Mouse (Mus musculus) embryo, embryonic 11.5 days (tissue): ENCODE data around the gene Grk5.
"Not testable (repeated sequence)": the region's sequence is repeated elsewhere in the genome, so short reads cannot be mapped to it uniquely, and the experiment has no call there.

Source experiments
- DNase-seq: peaks from one replicate; pipeline ENCODE4 v3.0.0-alpha.2; 2012; ENCODE audit warnings: low read depth, low spot score

Gene Grk5

DNA sequence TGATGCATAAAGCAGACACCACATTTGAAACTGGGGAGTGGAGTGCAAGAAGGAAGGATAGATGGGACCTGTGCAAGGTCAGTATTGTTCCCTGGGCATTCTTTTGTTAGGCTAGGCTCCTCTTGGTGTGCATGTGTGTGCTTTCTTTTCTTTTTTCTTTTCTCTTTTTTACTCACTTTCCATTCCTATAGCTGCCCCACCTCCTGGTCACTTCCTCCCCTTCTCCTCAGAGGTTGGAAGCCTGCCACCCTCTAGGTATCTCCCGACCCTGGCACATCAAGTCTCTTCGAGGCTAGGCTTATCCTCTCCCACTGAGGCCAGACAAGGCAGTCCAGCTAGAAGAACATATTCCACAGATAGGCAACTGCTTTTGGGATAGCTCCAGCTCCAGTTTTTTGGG lies 22.1 kb downstream of the Grk5 start:
- DNase-seq, result no peak

- no peak for DNase-seq
These were observed 25.7 kb downstream of the Grk5 start for GRCm38 (mm10) chr19:60915236-60915635.

DNA sequence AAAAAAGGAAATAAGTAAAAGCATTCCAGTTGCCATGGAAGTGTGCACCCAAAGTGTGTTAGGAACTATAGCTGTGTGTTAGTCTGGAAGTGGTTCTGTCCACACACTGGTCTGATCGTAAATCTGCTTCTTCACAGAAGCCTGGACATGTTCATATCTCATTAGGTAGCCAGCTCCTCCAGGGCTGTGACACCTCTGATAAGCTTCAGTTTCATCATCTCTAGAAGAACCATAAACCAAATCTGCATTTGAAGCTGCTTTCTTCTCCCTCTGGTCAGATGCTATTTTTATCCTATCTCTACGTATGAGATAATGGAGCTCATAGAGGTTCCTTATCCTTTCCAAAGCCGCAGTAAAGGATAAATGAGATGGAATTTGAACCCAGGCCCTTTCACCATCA lies 26.3 kb downstream of the Grk5 start:
- no peak for DNase-seq

DNA sequence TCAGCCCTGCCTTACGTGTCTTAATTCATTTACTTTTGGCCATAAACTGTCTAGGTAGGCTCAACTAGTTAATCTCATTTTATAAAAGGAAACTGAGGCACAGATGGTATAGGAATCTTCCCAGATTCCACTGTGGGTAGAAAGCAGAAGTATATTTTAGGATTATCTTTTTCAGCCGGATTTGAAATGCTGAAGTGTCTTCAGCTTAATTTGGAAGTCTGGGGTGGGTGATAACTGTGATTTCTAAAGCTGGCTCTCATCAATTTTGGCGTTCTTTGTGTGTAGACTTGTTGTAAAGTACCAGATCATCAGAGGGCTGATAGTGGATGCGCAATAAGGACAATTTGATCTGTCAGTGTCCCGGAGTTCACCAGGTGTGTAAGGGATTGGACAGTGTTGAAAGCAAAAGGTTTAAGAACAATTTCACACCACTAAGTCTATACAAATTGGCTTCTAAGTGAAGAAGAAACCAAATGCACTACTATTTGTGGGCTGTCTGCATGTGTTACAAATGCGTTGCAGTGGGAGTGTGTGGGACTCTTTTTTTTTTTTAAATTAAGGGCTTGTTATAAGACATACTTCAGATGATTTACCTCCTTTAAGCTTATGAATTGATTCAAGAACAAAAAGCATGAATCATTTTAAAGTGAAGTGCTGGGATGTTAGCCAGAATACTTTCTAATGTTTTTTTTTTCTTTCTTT lies 27.5 kb downstream of the Grk5 start:
- DNase-seq, result no peak

DNA sequence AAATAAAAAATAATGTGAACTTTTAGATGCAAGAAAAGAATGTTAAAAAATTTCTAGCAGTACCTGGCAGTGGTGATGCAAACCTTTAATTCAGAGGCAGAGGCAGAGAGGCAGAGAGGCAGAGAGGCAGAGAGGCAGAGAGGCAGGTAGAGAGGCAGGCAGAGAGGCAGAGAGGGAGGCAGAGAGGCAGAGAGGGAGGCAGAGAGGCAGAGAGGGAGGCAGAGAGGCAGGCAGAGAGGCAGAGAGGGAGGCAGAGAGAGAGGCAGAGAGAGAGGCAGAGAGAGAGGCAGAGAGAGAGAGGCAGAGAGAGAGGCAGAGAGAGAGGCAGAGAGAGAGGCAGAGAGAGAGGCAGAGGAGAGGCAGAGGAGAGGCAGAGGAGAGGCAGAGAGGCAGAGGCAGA lies 35.0 kb downstream of the Grk5 start:
- not testable (repeated sequence) for DNase-seq

GRCm38 (mm10) chr19:60935001-60935400 lies 45.5 kb downstream of the Grk5 start:
- DNase-seq, result no peak

DNA sequence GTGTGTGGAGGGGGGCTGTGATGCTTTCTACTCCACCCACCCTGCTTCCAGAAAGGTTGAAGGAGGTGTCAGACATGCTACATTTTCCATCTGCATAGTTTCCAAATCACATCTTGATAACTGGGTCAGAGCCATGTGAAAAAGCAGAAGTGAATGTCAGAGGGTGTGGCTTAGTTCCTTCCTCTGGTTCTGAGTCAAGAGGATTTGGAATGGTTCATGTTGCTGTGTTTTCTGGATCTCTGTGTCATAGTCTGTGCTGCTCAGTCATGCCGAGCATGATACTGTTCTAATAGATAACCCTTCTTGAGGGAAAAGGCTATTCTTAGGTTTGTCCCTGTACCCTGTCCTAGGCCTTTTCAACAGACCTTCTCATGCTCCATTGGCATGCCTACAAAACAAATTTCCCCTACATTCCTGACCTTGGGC lies 50.4 kb downstream of the Grk5 start:
- DNase-seq, result no peak

GRCm38 (mm10) chr19:60940866-60941265 lies 51.3 kb downstream of the Grk5 start:
- DNase-seq, result no peak

- DNase-seq, result no peak
These were observed 56.3 kb downstream of the Grk5 start for GRCm38 (mm10) chr19:60945801-60946311.

DNA sequence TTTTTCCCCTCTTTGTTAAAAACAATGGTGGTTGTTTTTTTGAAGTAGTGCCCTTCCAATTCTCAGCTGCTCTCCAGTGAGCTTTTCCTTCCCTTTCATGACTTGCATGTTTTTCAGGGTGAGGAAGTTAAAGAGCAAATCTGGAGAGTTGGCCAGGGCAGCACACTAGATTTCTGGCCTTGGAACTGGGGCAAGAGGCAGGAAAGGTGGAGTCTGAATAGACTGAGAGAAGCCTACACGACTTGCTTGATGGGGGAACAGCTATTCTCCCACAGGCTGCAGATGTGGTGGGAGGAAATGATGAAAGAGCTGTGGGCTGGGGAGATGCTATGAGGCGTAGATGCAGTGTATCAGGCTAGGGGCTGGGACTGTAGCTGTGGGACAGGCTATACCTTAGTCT lies 57.1 kb downstream of the Grk5 start:
- no peak for DNase-seq

- no peak for DNase-seq
These were observed 59.4 kb downstream of the Grk5 start for GRCm38 (mm10) chr19:60948996-60949395.

- DNase-seq, result no peak
These were observed 60.7 kb downstream of the Grk5 start for GRCm38 (mm10) chr19:60950056-60950869.

DNA sequence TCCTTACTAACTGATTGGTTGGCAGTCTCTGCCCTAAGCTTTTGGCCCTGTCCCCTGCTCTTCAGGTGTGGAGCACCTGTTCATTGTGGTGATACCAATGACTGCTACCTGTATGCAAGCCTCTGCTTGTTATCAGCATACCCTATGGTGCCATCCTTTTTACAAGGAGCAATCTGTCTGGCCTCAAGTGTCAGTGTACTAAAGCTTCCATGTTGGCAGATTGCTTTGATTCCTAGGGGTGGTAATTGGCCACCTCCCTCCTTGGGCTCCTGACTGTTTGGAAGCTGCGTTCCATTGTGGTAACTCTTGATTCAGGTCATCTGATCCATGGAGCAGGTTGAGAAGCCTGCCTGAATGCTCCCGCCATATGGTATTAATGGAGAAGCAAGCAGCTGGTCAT lies 65.6 kb downstream of the Grk5 start:
- DNase-seq, result no peak

DNA sequence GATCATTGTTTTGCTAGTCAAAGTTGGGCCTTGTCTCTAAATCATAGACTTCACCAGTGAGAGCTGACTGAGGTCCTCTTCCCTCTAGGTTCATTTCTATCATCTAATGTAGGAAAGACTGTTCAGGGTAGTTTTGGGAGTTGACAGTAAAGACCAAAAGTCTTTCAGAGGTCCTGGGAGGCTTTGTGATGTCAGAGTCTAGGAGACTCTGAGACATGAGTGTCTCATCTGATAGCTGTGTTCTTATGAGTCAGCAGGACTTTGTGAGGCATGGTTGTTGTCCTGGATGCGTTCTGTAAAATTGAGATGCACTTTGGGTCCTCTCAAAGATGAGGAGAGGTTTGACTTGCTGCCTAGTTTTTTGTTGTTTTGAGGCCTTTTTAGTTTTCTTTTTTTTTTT lies 66.2 kb downstream of the Grk5 start:
- no peak for DNase-seq

GRCm38 (mm10) chr19:60956198-60956750 lies 66.7 kb downstream of the Grk5 start:
- DNase-seq, result no peak

DNA sequence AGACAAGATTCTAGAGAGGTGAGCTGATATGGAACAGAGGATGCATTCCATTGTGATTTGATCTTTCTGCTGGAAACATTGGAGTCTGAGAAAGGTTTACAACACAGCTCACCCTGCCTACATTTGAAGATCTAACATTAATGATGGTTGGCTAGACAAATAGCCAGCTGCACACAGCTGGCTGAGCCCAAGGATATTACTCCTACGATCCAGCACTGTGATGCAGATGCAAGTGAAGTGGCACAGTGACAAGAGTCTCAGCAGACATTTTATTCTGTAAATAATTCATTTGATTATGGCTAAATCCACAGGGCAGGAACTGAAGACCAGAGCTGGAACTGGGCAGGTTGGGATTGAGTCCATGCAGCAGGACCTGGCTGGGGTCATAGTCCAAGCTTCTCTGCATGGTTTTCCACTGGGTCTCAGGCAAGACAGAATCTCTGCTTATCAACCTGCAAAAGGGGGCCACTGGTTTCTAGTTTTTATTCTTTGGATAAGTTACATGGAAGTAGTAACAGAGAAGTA lies 70.2 kb downstream of the Grk5 start:
- no peak for DNase-seq

- DNase-seq, result no peak
These were observed 73.0 kb downstream of the Grk5 start for GRCm38 (mm10) chr19:60962358-60963061.

- no peak for DNase-seq
These were observed 78.4 kb downstream of the Grk5 start for GRCm38 (mm10) chr19:60967909-60968308.

- no peak for DNase-seq
These were observed 80.9 kb downstream of the Grk5 start for GRCm38 (mm10) chr19:60970406-60970805.

- no peak for DNase-seq
These were observed 82.0 kb downstream of the Grk5 start for GRCm38 (mm10) chr19:60971598-60971997.

DNA sequence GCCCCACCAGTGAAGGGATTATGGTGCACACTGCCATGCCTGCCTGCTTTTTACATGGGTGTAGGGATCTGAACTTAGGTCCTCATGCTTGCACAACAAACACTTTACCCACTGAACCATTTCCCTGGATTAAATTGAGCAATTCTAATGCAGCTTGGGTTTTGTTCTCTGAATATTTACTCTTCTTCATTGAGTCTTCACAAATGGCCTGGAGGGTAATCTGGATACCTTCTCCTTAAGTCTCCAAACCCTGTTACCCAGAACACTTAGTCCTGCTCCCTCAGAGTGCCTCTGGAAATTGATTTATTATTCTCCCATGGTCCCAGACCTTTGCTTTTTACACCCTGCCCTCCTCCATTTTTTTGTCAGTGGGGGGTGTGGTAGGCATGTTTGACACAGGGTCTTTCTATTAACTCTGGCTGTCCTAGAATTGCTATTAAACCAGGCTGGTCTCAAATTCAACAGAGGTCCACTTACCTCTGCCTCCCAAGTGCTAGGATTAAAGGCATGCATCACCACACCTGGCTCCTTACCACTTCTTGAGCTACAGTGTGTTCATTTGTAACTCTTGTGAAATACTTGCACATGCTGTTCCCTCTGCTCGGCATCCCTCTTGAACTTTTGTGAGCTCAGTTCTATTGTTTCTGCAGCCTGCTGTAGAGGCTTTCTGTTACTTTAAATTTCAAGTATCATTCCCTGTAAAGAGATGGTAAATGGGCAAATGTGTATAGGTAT lies 82.9 kb downstream of the Grk5 start:
- no peak for DNase-seq
